Mouse (Mus musculus): Measurements from ENCODE around the gene Pdcd6ip.
"Not testable (repeated sequence)": the region's sequence is repeated elsewhere in the genome, so short reads cannot be mapped to it uniquely, and the experiment has no call there.

The Pdcd6ip gene

DNA sequence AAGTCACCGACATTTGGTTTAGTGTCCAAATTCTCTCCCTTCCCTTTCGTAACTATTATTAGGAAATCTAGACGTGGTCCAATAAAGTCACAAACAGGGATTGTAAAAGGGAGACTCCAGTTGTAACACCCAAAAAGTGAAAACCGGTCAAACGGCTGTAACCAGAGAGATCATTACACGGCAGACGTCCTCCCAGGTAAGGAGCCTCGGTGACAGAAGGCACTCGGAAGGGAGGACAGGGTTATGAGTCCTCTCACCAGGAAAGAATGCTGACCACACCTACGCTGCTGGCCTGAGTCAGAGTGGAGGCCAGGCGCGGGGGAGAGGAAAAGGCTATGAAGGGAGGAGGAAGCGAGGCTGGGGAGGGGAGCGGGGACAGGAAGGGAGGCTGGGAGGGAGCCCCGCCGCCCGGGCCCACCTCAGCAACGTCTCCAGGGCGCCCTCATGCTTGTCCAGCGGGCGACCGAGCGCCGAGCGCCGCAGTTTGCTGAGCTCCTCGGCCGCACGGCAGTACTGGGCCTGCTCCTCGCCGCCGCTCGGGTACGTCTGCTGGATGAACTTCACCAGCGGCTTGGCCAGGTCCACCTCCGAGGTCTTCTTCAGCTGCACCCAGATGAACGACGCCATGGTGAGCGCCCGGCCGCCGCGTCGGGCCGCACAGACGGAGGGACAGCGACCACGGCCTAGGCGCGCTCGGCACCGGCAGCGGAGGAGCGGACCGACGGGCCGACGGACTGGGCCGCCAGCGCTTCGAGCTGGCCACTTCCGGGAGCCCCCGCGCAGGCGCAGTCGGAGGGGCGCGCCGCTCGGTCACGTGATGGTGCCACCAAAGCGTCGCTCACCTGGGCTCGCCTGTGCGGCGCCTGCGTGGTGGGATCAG, at the start of gene Pdcd6ip:
Gene Pdcd6ip (minus strand): TSS at position 779 of the 880 bp plus-strand sequence.
- peak; percentile 91 for DNase-seq

DNA sequence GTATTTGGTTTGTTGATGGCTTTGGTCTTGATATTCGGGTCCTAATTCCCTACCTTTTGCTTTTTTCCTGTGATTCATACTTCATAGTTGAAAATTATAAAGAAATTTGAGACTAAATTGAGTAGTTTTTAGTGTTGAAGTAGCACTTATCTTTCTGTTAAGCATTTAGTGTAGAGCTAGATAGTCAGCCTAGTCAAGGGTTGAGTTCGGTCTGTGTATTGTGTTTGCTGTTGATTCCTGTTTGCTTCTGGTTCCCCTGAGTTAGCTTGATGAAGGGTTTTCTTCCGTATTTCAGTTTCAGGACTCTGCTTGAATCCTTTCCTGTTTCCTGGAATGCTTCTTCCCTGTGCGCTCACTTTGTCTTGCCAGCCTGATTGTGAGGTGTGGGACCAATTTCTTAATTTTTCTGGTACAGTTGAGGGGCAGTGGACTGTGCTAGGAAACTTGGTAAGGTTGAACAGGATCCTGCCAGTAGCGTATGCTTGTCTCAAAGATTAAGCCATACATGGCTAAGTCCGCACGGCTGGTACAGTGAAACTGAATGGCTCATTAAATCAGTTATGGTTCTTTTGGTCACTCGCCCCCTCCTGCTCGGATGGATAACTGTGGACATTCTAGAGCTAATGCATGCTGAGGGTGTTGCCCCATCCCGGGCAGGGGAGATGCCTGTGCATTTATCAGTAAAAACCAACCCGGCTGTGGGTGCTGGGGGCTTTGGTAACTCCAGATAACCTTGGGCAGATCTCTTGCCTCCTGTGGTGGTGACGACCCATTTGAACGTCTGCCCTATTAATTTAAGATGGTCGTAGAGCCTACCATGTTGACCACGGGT, 48.0 kb upstream of the Pdcd6ip start:
- DNase-seq, result peak; percentile 56

DNA sequence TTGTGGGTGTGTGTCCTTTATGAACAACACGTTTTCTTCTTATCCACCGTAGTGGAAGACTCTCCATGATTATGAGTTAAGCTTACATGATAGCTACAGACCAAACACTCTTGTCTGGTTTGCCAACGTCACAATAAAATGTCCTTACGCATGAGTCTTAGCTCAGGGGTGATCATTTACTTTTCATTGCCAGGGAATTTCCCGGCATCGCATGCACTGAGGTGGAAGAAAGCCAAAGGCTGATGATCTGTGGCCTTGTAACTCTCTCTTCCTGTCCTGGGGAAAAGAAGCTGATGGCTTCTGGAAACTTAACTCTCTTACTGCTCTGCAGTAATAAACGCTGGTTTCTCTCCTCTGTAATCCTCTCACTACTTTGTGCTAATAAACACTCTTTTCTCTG, 41.3 kb upstream of the Pdcd6ip start:
- no peak for DNase-seq

DNA sequence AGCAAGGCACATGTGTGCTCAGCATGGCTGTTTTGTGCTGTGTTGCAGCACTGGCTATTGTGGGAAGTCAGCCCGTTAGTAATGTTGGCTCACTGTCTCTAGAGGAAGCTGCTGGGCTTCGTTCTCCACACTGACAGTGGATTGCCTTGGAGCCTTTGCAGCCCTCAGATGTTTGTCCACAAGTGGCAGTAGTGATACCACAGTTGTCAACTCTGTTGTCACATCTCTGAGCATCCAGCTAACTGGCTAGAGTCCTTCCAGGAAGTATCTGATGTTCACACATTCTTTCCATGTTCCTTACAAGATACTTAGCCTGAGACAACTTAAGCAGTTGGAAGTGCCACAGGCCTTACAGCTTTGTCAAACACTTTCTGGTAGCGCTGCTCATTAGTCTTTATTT, 35.2 kb upstream of the Pdcd6ip start:
- DNase-seq, result no peak

DNA sequence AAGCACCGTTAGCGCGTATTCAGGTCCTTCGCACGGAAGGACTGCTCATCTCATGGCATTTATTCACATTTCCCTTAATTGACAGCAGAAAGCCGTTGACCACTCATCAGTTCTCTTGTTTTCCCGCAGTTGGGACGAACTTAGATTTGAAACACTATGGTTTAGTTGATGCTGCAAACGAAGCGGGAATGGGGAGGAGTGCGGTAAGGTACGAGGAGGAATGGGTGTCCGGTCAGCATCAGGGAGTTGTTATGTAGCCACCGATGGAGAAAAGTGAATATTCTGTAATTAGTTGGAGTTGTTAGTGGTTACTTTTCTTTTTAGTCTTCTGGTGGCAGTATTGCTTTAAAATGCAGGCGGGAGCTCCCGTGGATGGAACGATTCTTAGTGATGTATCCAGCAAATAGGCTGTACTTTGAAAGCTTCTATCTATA, 34.3 kb upstream of the Pdcd6ip start:
- peak; percentile 60 for DNase-seq

DNA sequence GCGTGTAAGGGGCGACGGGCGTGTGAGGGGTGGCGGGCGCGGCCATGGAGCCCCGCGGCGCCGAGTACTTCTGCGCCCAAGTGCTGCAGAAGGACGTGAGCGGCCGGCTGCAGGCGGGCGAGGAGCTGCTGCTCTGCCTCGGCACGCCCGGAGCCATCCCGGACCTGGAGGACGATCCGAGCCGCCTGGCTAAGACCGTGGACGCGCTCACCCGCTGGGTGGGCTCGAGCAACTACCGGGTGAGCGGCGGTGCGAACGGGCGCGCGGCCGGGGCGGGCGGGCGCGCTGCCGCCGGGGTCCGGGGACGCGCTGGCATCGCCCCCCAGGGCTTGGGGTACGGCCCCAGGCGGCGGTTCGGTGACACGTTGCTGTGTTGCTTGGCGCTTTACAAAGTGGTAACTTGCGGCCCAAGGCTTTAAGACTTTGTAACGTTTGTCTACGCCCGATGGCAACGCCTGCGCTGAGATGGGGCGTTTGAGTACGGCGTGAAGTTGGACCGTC, 33.6 kb upstream of the Pdcd6ip start:
- no peak for DNase-seq

DNA sequence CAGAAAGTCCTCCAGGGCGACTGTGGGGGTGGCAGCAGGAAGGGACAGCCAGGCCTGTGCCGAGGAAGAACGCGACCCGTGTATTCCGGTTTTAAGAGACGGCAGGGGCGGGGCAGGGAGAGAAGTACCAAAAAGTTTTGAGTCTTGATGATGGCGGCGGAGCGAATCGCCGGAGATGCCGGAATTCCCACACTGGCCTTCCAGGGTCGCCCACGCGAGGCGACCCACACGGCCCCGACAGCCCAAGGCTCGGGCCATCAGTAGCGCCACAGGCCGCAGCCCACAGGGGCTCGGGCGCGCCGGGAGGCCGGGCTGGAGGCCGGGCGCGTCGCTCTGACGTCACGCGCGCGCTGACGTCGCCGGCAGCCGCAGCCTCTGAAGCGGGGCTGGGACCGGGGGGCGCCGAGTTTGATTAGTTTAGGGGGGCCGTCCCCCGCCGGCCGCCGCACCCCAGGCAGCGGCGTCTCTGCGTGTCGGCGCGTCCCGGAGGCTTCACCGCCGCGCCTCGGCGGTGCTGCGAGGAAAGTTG, 33.1 kb upstream of the Pdcd6ip start, which contains the start of gene Clasp2:
Gene Clasp2 (plus strand): TSS at position 366 of the 529 bp plus-strand sequence.
- peak; percentile 90 for DNase-seq

DNA sequence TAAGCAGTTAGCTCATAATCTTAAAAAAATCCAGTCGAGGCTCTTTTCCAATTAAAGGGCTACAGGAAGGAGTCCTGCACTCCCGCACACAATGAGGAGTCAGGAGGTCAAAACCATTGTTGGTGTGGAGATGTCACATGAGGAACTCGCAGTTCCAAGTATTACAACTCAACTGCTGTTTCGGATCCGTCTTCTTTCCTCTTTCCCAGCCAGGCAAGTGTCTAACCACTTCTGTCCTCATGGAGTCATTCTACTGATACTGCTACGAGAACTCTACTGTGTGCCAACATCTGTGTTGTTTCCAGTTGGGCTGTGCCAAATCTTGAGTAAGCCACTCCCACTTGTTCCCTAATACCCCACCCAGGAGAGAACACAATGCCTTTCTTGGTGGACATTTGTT, 30.9 kb upstream of the Pdcd6ip start:
- DNase-seq, result no peak

DNA sequence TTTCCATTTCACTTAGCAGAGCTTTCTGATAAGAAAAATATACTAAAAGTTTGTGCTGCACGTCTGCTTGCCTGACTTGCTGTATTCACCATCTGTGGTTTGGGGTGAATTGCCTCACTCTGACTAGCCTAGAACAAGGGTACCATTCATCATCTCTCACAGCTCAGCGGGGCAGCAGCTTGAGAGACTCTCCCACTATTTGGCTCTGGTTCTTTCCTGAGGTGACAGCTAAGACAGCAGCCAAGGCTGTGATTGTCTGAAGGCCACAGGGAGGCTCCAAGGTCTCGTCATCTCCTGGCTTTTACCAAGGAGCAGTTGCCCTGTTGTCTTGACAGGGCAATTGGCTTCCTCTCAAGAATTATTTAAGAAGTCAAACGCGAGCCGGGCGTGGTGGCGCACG, 30.0 kb upstream of the Pdcd6ip start:
- DNase-seq, result no peak

DNA sequence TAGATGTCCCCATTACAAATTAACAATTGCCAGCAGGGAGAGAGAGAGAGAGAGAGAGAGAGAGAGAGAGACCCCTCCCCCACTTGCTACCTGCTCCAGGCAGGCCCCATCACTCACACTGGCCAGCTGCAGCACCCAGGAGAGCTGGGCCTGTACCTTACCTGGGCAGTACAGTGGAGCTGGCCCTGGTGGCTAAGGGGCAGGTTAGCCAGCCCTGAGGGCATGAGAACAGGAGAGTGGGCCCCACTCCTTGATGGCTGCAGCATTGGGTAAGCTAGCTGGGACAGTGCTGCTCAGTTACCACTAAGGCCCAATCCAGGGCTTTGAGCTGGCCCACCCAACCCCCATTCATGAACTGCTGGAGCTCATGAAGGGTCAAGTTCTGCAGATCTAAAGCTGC, 27.9 kb upstream of the Pdcd6ip start:
- DNase-seq, result no peak

DNA sequence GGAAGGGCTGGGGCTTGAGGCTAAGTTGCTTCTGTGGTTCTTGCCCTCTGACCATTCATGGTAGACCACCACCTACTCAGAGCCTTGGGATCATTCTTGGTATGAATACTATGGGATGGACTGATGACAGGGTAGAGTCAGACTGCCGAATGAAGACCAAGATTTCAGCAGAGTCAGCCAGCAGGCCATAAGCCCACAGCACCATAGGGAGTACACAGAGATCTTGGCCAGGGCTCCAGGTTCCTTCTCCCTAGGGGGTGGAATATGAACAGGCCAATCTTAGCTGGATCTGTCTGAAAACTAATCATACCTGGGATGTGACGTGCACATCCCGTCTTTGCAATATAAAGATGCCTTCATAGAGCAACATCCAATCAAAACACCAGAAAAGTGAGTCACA, 23.5 kb upstream of the Pdcd6ip start:
- no peak for DNase-seq

DNA sequence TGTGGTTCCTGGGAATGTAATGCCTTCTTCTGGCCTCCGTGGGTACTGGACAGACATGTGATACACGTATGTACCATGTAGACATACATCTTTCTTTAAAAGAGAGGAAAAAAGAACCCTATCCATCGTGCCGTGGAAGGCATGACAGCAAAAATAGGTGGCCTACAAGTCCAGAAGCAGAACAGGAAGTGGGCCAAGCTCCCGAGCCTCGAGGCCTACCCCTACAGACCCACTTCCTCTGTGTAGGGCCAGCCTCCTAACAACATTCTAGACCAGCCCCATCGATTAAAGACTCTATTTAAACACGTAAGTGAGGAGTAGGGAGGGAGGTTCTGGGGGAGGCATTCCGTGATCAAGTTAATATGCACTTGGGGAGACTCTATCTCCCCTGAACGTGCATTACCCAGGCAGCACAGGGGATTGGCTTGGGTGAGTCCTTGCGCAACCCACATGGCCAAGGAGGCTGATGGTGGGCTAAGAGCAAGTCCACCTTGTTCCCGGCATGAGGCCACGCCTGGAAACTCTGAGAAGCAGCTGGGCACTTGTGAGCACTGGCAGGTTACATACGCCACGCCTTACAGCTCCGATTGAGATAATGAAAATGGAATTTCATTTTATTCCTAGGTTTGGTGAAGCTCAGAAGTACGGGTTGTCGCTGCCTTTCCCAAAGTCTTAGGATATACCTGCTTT, 19.1 kb upstream of the Pdcd6ip start:
- no peak for DNase-seq

DNA sequence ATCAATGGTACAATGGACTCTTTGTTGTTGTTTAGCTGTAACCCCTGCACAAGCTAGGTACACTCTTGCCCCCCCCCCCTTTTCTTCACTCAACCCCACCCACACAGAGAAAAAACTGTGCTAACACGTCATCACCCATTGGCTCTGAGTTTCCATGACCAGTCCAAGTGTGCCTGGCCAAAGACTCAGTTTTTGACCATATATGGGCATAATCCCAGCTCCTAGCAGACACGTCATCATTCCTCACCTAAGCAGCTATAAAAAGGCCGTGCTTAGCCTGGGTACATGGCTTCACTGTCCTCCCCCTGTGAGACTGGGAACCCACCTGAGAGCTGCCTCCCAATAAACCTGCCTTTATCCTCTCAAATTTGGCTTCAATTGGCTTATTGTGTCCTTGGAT, 18.1 kb upstream of the Pdcd6ip start:
- no peak for DNase-seq

DNA sequence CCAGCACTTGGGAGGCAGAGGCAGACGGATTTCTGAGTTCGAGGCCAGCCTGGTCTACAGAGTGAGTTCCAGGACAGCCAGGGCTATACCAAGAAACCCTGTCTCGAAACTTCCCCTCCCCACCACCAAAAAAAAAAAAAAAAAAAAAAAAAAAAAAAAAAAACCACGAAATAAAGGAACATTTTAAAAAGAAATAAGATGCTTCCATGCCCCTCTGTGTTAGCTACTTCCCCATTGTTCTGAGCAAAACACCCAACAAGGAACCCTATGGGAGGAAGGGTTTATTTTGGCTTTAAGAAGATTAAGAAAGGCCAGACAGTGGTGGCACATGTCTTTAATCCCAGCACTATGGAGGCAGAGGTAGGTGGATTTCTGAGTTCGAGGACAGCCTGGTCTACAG, 17.6 kb upstream of the Pdcd6ip start:
- DNase-seq, result not testable (repeated sequence)

DNA sequence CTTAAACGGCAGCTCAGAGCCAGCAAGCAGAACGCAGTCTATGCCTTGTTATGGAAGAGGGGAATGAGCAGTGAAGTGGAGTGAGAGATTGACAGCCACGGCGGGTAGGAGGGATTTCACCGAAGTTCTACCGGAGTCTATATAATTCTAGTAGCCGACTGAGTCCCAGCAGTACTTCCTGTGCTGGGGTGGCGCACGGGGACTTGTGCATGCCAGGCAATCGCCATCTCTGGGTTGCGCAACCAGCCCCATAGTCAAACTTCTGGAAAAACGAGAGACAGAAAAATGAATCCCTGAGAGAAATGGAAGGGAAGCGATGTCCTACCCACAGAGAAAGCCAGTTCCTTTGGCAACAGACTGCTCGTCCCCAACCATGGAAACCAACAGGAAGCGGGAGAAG, 16.6 kb upstream of the Pdcd6ip start:
- no peak for DNase-seq

DNA sequence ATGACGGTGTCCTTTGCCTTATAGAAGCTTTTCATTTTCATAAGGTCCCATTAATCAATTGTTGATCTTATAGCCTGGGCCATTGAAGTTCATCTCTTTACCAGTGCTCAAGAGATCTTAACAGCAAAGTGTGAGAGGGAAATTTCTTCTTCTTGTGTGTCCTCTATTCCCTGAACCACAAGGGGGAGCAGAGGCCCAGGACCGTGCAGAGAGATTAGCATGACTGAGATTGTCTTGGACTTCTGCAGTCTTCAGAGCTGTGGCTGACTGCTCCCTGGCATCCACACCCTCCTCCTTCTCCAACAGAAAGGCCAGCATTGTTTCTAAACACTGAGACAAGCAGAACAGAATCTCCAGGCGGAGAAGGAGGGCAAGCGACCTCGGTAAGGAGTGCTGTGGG, 11.0 kb upstream of the Pdcd6ip start:
- DNase-seq, result peak; percentile 67

DNA sequence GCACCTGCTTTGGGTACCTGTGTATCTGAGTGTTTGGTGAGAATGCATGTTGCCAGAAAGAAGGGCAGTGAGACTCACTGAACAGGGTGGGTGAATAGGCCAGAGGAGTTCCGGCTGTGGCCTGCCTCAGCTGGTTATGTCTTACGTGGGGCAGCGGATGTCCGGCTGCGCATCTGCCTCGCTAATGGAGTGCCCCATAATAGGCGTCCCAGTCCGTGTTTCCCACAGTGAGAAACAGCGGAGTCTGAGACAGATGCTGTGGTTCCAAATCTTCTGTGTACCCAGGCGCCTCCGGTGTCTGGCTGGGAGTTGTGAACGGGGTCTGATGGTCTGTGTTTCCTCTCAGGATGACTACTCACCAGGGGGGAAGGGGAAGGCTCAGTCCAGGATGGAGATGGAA, 2.8 kb upstream of the Pdcd6ip start:
- DNase-seq, result no peak

DNA sequence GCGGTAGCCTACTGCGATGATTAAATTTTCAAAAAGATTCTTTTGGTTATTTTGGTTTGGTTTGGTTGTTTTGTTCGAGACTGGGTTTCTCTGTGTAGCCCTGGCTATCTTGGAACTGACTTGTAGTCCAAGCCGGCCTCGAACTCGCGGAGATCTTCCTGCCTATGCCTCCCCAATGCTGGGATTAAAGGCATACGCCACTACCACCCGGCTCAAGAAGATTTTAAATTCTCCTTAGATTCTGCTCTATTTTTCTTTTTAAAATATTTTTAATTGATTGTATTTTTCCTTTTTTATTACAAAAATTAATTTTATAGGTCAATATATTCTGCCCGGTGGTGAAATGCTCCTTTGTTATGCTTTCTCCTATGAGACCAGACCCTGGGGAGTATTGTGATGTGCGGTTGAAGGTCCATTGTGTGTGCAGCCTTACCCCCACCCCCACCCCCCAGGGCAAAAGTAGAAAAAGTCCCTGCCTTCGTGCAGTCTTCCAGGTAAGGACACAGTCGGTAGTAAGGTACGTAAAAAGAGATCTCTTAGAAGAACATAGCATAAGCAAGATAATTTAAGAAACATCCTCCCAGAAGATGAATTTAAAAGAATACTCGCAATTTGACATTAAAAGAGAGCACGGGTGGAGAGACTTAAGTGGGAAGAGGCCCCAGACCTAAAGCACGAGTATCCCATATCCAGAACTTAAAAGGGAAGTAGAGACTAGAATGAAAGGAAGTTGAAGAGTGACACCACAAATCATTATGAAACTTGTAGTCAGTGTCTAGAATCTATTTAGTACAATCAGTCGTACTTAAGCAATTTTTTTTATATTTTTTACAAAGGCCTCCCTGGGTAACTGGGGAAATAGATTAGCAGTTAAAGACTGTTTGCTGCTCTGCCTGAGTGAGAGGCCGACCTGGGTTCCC, 562 bp upstream of the Pdcd6ip start:
- no peak for DNase-seq

DNA sequence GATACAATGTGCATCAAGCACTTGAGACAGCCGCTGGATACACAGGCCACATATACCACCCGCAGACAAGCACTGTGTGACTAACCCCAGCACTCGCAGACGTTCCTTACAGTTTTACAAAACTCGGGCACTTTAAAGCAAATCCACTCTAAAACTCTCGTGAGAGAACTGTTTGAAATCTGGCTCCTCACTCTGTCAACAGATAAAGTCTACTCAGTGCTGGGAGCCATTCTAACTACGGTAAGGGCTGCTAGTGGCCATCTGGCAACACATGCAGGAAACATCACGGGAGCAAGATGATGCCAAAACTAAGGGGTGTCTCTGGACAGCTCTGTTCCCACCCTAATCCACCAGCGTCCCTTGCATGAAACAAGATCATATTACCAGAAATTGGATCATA, 1.2 kb downstream of the Pdcd6ip start:
- DNase-seq, result no peak

DNA sequence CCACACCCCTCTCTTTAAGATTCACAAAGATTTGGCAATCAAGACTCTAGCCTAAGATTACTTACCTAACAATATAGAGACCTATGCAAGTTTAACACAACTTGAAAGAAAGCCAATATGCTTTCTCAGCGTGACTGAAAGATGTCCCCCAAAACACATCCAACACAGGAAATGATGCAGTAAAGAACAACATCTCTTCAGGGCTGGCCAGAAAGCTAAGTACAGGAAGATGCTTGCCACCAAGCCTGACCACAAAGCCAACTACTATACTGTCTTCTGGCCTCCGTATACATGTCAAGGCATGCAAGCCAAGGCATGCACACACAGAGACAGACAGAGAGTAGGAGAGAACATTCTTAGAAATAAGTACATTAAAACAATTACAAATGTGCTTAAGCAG, 2.0 kb downstream of the Pdcd6ip start:
- no peak for DNase-seq

DNA sequence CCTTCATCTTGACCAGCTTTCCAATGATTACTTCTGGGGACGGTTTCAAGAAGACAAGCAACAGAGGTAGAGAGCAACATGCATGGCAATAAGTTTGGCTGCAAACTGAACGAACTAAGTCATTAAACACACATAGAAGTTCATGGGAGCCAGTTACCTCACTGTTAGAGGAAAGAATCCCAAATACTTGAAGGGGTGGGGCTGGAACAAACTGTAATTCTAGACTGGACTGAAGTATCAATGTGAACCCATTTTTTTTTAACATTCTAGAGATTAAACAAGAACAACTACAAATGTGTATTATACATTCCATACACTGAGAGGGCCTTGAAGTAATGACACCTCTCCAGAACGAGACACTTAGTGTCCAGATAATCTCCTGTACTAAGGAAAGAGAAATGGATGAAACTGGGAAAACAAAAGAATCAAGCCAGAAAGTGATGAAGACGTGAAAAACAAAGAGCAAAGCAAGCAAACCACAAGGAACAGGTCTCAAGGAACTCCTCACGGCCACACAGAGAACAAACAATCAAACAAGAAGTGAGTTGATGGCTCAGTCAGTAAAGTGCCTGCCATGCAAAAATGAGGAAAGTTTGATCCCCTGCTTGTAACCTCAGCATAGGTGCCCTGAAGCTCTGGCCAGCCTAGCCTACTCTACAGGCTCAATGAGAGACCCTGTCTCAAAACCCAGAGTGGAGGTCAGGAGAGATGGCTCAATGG, 6.5 kb downstream of the Pdcd6ip start:
- DNase-seq, result no peak
